Mouse (Mus musculus) embryonic fibroblast, embryonic 13.5 days (primary cell): ENCODE measurements around the gene Bpi.

Experiments used
- CTCF ChIP-seq: IDR thresholded peaks from 2 replicates; pipeline ENCODE4 v1.5.1; 2011; ENCODE audit warnings: mild to moderate bottlenecking, control low read depth, low read length, moderate library complexity, borderline replicate concordance; ENCODE audit not compliant: insufficient read depth
- POLR2A ChIP-seq: IDR thresholded peaks from 2 replicates; pipeline ENCODE4 v1.6.1; 2011; ENCODE audit warnings: low read depth, mild to moderate bottlenecking, control low read depth, low read length, moderate library complexity

- no peak for TF ChIP-seq POLR2A
- TF ChIP-seq CTCF = no peak
Measured at GRCm38 (mm10) chr2:158219562-158219961, 38.3 kb upstream of the Bpi start.
